Mouse (Mus musculus) liver, adult 2 months (tissue): ENCODE data around the gene Pds5a.

ENCODE experiments used
- CTCF ChIP-seq: fragments of 200-500 bp; IDR thresholded peaks from 2 replicates; pipeline ENCODE4 v1.5.1; 2011; ENCODE audit warnings: low read depth, low read length, control low read depth
- POLR2A ChIP-seq: fragments of 200-500 bp; IDR thresholded peaks from 2 replicates; pipeline ENCODE4 v1.6.1; 2011; ENCODE audit warnings: low read length, control low read depth; ENCODE audit not compliant: insufficient read depth; ENCODE audit errors: extremely low read depth

- no peak for TF ChIP-seq CTCF
- no peak for TF ChIP-seq POLR2A
Measured at GRCm38 (mm10) chr5:65575896-65576295, 122.2 kb downstream of the Pds5a start.
